Mouse (Mus musculus) spleen, adult 2 months (tissue): ENCODE measurements at regions not wholly inside any gene's neighbourhood (a gene's known extent, or its start where the extent isn't known, plus 50 kb on each side); places are given as distances from the start of the nearest gene placed in this dataset.

Experiments
- CTCF ChIP-seq: fragments of 200-500 bp; IDR thresholded peaks from 2 replicates; pipeline ENCODE4 v1.5.1; 2011; ENCODE audit warnings: mild to moderate bottlenecking, inconsistent platforms; ENCODE audit not compliant: insufficient read depth, insufficient read length, insufficient replicate concordance; ENCODE audit errors: extremely low read depth
- POLR2A ChIP-seq: fragments of 200-500 bp; IDR thresholded peaks from 2 replicates; pipeline ENCODE4 v1.6.1; 2011; ENCODE audit warnings: low read depth, low read length, inconsistent platforms

DNA sequence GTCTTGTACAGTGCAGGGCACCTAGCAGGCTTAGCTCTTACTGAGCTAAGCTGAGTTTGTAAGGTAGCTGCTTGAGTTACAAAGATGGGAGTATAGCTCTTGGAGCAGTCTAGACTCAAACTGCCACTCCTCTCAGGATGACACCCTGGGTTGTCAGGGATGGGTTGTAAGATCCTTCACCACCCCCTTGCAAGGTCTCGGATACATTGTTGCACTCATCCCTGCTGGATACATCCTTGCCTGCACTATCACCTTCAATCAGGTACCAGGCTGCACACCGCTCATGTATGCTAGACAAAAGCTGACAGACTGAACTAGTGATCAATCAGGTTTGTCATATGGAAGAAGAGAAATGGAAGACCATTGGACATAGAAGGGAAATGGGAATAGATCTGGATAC, 390.4 kb upstream of the Trpc7 start:
- TF ChIP-seq CTCF (no peak), POLR2A (no peak)
